Mouse (Mus musculus): Measurements from ENCODE around the gene Miga1.
"Not testable (repeated sequence)": the region's sequence is repeated elsewhere in the genome, so short reads cannot be mapped to it uniquely, and the experiment has no call there.

The Miga1 gene

GRCm38 (mm10) chr3:152342961-152343517, 2.8 kb upstream of the Miga1 start:
- Histone ChIP-seq H3K9me3 (ENCODE audit: low read length) (no peaks in the 10 kb centered on the region), H3K27me3 (ENCODE audit: insufficient read depth, low read length) (no peaks in the 10 kb centered on the region), H3K4me1 (replicated peaks; ENCODE audit: low read depth, low read length) (peaks cover 56% of the 10 kb centered on the region), H3K4me3 (replicated peaks; ENCODE audit: low read length) (no peak overlapping the region), H3K36me3 (ENCODE audit: insufficient read depth, low read length) (peaks cover 6% of the 10 kb centered on the region; the same call in 1 of the 2 replicates)
- no peak for TF ChIP-seq CTCF (conservative IDR thresholded peaks at IDR 0.05; ENCODE audit: low read length)
- no peak for TF ChIP-seq POU5F1 (IDR thresholded peaks at IDR 0.05; ENCODE audit: borderline replicate concordance, low read length)
- no peak for TF ChIP-seq NANOG (IDR thresholded peaks at IDR 0.05; ENCODE audit: borderline replicate concordance, low read length)

- Histone ChIP-seq H3K4me3 (replicated peaks; ENCODE audit: low read length) (no peak overlapping the region), H3K9me3 (ENCODE audit: low read length) (no peaks in the 10 kb centered on the region), H3K4me1 (replicated peaks; ENCODE audit: low read depth, low read length) (peaks cover 67% of the 10 kb centered on the region), H3K27me3 (ENCODE audit: insufficient read depth, low read length) (no peaks in the 10 kb centered on the region), H3K36me3 (ENCODE audit: insufficient read depth, low read length) (peaks cover 64% of the 10 kb centered on the region)
- TF ChIP-seq NANOG (IDR thresholded peaks at IDR 0.05; ENCODE audit: borderline replicate concordance, low read length): no peak
- TF ChIP-seq POU5F1 (IDR thresholded peaks at IDR 0.05; ENCODE audit: borderline replicate concordance, low read length): no peak
- no peak for TF ChIP-seq CTCF (conservative IDR thresholded peaks at IDR 0.05; ENCODE audit: low read length)
Measured at GRCm38 (mm10) chr3:152336085-152336484, 4.1 kb downstream of the Miga1 start.

GRCm38 (mm10) chr3:152333641-152334040, 6.6 kb downstream of the Miga1 start:
- H3K9me3 ChIP-seq (ENCODE audit: low read length): no peaks in the 10 kb centered on the region
- H3K4me1 ChIP-seq (replicated peaks; ENCODE audit: low read depth, low read length): peaks cover 50% of the 10 kb centered on the region
- peaks cover 61% of the 10 kb centered on the region for H3K36me3 ChIP-seq (ENCODE audit: insufficient read depth, low read length)
- no peaks in the 10 kb centered on the region for H3K27me3 ChIP-seq (ENCODE audit: insufficient read depth, low read length)
- no peak overlapping the region for H3K4me3 ChIP-seq (replicated peaks; ENCODE audit: low read length)
- TF ChIP-seq NANOG (IDR thresholded peaks at IDR 0.05; ENCODE audit: borderline replicate concordance, low read length) (no peak), CTCF (conservative IDR thresholded peaks at IDR 0.05; ENCODE audit: low read length) (no peak), POU5F1 (IDR thresholded peaks at IDR 0.05; ENCODE audit: borderline replicate concordance, low read length) (no peak)

GRCm38 (mm10) chr3:152332545-152333300, 7.5 kb downstream of the Miga1 start:
- peak overlapping the region; percentile 62 for H3K4me3 ChIP-seq (replicated peaks; ENCODE audit: low read length)
- peaks cover 48% of the 10 kb centered on the region for H3K4me1 ChIP-seq (replicated peaks; ENCODE audit: low read depth, low read length)
- H3K27me3 ChIP-seq (ENCODE audit: insufficient read depth, low read length): no peaks in the 10 kb centered on the region
- no peak for TF ChIP-seq POU5F1 (IDR thresholded peaks at IDR 0.05; ENCODE audit: borderline replicate concordance, low read length)
- no peak for TF ChIP-seq NANOG (IDR thresholded peaks at IDR 0.05; ENCODE audit: borderline replicate concordance, low read length)
- no peak for TF ChIP-seq CTCF (conservative IDR thresholded peaks at IDR 0.05; ENCODE audit: low read length)
- peaks cover 55% of the 10 kb centered on the region for H3K36me3 ChIP-seq (ENCODE audit: insufficient read depth, low read length)
- H3K9me3 ChIP-seq (ENCODE audit: low read length): no peaks in the 10 kb centered on the region

GRCm38 (mm10) chr3:152332104-152332503, 8.1 kb downstream of the Miga1 start:
- TF ChIP-seq NANOG (IDR thresholded peaks at IDR 0.05; ENCODE audit: borderline replicate concordance, low read length): no peak
- no peak for TF ChIP-seq POU5F1 (IDR thresholded peaks at IDR 0.05; ENCODE audit: borderline replicate concordance, low read length)
- TF ChIP-seq CTCF (conservative IDR thresholded peaks at IDR 0.05; ENCODE audit: low read length): no peak
- Histone ChIP-seq H3K36me3 (ENCODE audit: insufficient read depth, low read length) (peaks cover 48% of the 10 kb centered on the region), H3K4me3 (replicated peaks; ENCODE audit: low read length) (peak overlapping the region; percentile 62)

GRCm38 (mm10) chr3:152321765-152322547, 18.3 kb downstream of the Miga1 start:
- H3K4me3 ChIP-seq (replicated peaks; ENCODE audit: low read length): no peak overlapping the region
- H3K36me3 ChIP-seq (ENCODE audit: insufficient read depth, low read length): peaks cover 40% of the 10 kb centered on the region
- peaks cover 4% of the 10 kb centered on the region; the same call in 1 of the 2 replicates for H3K9me3 ChIP-seq (ENCODE audit: low read length)
- peaks cover 20% of the 10 kb centered on the region for H3K4me1 ChIP-seq (replicated peaks; ENCODE audit: low read depth, low read length)
- TF ChIP-seq NANOG (IDR thresholded peaks at IDR 0.05; ENCODE audit: borderline replicate concordance, low read length): no peak
- TF ChIP-seq CTCF (conservative IDR thresholded peaks at IDR 0.05; ENCODE audit: low read length): no peak
- TF ChIP-seq POU5F1 (IDR thresholded peaks at IDR 0.05; ENCODE audit: borderline replicate concordance, low read length): no peak
- H3K27me3 ChIP-seq (ENCODE audit: insufficient read depth, low read length): no peaks in the 10 kb centered on the region

More at GRCm38 (mm10) chr3:152332104-152332503, 8.1 kb downstream of the Miga1 start:
- H3K27me3 ChIP-seq (ENCODE audit: insufficient read depth, low read length): no peaks in the 10 kb centered on the region
- no peaks in the 10 kb centered on the region for H3K9me3 ChIP-seq (ENCODE audit: low read length)
- H3K4me1 ChIP-seq (replicated peaks; ENCODE audit: low read depth, low read length): peaks cover 43% of the 10 kb centered on the region

DNA sequence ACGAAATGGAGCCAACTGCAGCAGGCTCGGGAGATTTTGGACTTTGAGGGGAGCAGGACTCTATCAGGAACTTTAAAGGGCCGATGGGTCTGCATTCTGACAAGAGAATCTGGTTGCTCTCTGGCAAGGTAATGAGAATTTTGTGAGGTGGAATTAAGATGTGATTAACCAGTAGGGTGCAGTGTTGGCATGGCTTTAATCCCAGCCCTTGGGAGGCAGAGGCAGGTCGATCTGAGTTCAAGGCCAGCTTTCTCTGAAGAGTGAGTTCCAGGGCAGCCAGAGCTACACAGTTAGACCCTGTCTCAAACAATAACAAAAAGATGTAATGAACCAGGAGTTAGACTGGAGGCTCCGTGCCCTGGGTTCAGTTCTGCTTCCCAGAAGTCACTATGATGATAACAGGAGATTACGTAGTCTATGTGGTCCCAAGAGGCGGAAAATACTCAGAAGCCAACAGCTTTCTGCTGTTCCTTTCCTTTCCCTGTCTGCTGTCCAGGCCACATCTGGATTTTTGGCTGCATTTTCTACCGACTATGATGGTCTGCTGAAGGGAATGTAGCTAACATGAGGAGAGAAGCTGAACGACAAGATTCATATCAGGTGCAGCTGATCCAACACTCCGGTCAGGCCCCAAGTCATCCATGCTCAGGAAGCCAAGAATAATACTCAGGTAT, 19.1 kb downstream of the Miga1 start:
- TF ChIP-seq POU5F1 (IDR thresholded peaks at IDR 0.05; ENCODE audit: borderline replicate concordance, low read length) (no peak), CTCF (conservative IDR thresholded peaks at IDR 0.05; ENCODE audit: low read length) (no peak), NANOG (IDR thresholded peaks at IDR 0.05; ENCODE audit: borderline replicate concordance, low read length) (no peak)
- peaks cover 20% of the 10 kb centered on the region for H3K4me1 ChIP-seq (replicated peaks; ENCODE audit: low read depth, low read length)
- no peak overlapping the region for H3K4me3 ChIP-seq (replicated peaks; ENCODE audit: low read length)
- peaks cover 46% of the 10 kb centered on the region for H3K36me3 ChIP-seq (ENCODE audit: insufficient read depth, low read length)
- H3K9me3 ChIP-seq (ENCODE audit: low read length): peaks cover 9% of the 10 kb centered on the region; the same call in 1 of the 2 replicates
- no peaks in the 10 kb centered on the region for H3K27me3 ChIP-seq (ENCODE audit: insufficient read depth, low read length)

- H3K4me1 ChIP-seq (replicated peaks; ENCODE audit: low read depth, low read length); H3K27me3 ChIP-seq (ENCODE audit: insufficient read depth, low read length); H3K4me3 ChIP-seq (replicated peaks; ENCODE audit: low read length): not testable (repeated sequence)
- Histone ChIP-seq H3K36me3 (ENCODE audit: insufficient read depth, low read length) (peaks cover 61% of the 10 kb centered on the region), H3K9me3 (ENCODE audit: low read length) (peaks cover 15% of the 10 kb centered on the region)
Measured at GRCm38 (mm10) chr3:152316447-152317173, 23.6 kb downstream of the Miga1 start.

Measured in E14TG2a.4 (cell line).